Mouse (Mus musculus): Measurements from ENCODE around the gene Gpr108. TPM values are rescaled to one million over a fixed set of nuclear protein-coding genes. Genes with fewer than 3 reads are reported as not detected.

The Gpr108 gene
- polyA plus RNA-seq, 1 experiment = 60.7 TPM

DNA sequence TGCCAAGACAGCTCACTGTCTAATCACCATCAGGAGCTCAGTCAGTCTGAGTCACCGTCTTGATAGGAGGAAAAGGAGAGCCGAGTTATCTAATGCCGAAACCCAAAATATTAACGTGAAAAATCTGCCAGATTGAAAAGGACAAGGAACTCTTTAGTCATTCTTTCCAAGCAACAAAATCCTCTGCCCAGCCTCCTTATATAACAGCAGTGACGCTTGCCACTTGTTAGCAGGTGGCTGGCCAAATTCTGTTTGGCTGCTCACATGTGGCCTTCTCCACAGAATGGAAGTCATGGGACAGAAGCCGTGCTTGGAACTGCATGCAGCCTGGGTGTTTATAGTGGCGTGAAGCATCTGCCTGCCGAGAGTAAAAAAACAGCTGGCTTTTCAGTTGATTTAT is 11.5 kb upstream of the Gpr108 start:
- TF ChIP-seq POLR2A (IDR thresholded peaks at IDR 0.05; ENCODE audit: borderline replicate concordance, low read depth, low read length) = no peak
- TF ChIP-seq CTCF (IDR thresholded peaks at IDR 0.05; ENCODE audit: low read depth, low read length) = no peak
- Histone ChIP-seq H3K27ac (ENCODE audit: insufficient read depth, low read depth, low read length) (no peak overlapping the region), H3K4me1 (ENCODE audit: control insufficient read depth, insufficient read depth, low read length) (peaks cover 4% of the 10 kb centered on the region; the same call in 1 of the 2 replicates), H3K4me3 (ENCODE audit: insufficient read depth, low read length) (no peak overlapping the region)

- Histone ChIP-seq H3K4me3 (ENCODE audit: insufficient read depth, low read length) (no peak overlapping the region), H3K27ac (ENCODE audit: insufficient read depth, low read depth, low read length) (no peak overlapping the region), H3K4me1 (ENCODE audit: control insufficient read depth, insufficient read depth, low read length) (no peaks in the 10 kb centered on the region)
- no peak for TF ChIP-seq CTCF (IDR thresholded peaks at IDR 0.05; ENCODE audit: low read depth, low read length)
- no peak for TF ChIP-seq POLR2A (IDR thresholded peaks at IDR 0.05; ENCODE audit: borderline replicate concordance, low read depth, low read length)
Observed at GRCm38 (mm10) chr17:57258191-57258590, 9.9 kb upstream of the Gpr108 start.

DNA sequence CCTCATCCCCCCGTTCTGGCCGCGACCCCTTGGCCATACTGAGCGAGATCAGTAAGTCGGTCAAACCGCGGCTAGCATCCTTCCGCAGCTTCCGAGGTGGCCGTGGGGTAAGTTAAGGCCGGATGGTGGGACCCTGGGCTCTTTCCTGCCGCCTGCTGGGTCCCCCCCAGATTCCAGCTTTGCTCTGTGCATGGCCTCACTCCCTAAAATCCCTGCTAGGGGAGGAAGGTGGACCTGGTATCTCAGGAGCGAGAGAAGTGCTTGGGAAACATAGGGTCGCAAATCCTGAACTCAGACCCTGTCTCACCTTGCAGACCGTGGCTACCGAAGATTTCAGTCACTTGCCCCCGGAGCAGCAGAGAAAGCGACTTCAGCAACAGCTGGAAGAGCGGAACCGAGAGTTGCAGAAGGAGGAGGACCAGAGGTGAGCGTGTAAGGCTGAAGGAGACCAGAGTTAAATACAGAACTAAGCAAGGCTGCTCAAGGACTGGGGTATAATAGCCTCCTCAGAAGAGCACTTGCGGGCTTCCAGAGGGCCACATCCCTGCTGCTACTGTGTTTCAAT is 8.8 kb upstream of the Gpr108 start:
- TF ChIP-seq CTCF (IDR thresholded peaks at IDR 0.05; ENCODE audit: low read depth, low read length) (no peak), POLR2A (IDR thresholded peaks at IDR 0.05; ENCODE audit: borderline replicate concordance, low read depth, low read length) (no peak)
- no peaks in the 10 kb centered on the region for H3K4me1 ChIP-seq (ENCODE audit: control insufficient read depth, insufficient read depth, low read length)
- no peak overlapping the region for H3K4me3 ChIP-seq (ENCODE audit: insufficient read depth, low read length)
- no peak overlapping the region for H3K27ac ChIP-seq (ENCODE audit: insufficient read depth, low read depth, low read length)

DNA sequence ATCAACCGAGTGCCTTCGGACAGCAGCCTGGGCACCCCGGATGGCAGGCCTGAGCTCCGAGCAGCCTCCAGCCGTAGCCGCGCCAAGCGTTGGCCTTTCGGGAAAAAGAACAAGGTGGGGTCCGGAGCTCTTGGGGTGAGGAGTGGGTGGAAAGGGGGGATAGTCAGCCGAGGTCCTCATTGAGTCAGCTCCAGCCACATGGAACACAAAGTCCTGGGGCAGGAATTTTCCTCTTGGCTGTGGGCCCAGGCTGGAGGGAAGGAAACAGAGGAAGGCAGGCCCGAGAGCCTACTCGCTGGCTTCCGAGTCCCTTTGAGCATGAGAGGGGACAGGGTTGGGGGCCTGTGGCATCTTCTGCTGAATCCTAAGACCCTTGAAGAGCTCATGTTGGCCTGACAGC is 7.1 kb upstream of the Gpr108 start:
- Histone ChIP-seq H3K4me1 (ENCODE audit: control insufficient read depth, insufficient read depth, low read length) (no peaks in the 10 kb centered on the region), H3K4me3 (ENCODE audit: insufficient read depth, low read length) (no peak overlapping the region), H3K27ac (ENCODE audit: insufficient read depth, low read depth, low read length) (no peak overlapping the region)
- TF ChIP-seq POLR2A (IDR thresholded peaks at IDR 0.05; ENCODE audit: borderline replicate concordance, low read depth, low read length) (no peak), CTCF (IDR thresholded peaks at IDR 0.05; ENCODE audit: low read depth, low read length) (no peak)

- Histone ChIP-seq H3K4me3 (ENCODE audit: insufficient read depth, low read length) (no peak overlapping the region), H3K4me1 (ENCODE audit: control insufficient read depth, insufficient read depth, low read length) (peaks cover 4% of the 10 kb centered on the region), H3K27ac (ENCODE audit: insufficient read depth, low read depth, low read length) (no peak overlapping the region)
- no peak for TF ChIP-seq POLR2A (IDR thresholded peaks at IDR 0.05; ENCODE audit: borderline replicate concordance, low read depth, low read length)
- TF ChIP-seq CTCF (IDR thresholded peaks at IDR 0.05; ENCODE audit: low read depth, low read length) = no peak
Observed at GRCm38 (mm10) chr17:57253306-57253705, 5.1 kb upstream of the Gpr108 start.

DNA sequence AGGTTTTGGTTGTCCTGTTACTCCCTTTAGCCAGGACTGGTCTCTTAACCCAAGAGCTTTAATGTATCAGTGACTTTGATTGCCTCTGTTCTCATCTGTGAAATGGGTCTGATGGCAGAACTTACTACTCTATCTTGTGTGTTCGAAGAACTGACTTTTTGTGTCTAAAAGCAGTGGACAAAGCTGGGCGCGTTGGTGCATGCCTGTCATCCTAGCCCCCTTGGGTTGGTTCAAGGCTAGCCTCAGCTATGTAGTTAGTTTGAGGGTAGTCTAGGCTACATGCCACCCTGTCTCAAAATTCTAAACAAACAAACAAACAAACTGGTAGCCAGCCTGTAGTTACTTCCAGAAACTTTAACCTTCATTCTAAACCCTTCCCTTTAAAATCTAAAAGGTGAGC is 3.2 kb upstream of the Gpr108 start:
- peaks cover 4% of the 10 kb centered on the region for H3K4me1 ChIP-seq (ENCODE audit: control insufficient read depth, insufficient read depth, low read length)
- TF ChIP-seq POLR2A (IDR thresholded peaks at IDR 0.05; ENCODE audit: borderline replicate concordance, low read depth, low read length) (no peak), CTCF (IDR thresholded peaks at IDR 0.05; ENCODE audit: low read depth, low read length) (no peak)
- H3K27ac ChIP-seq (ENCODE audit: insufficient read depth, low read depth, low read length) = no peak overlapping the region
- H3K4me3 ChIP-seq (ENCODE audit: insufficient read depth, low read length) = no peak overlapping the region

- H3K4me1 ChIP-seq (ENCODE audit: control insufficient read depth, insufficient read depth, low read length) = peaks cover 10% of the 10 kb centered on the region
- H3K4me3 ChIP-seq (ENCODE audit: insufficient read depth, low read length) = peak overlapping the region; percentile 96
- TF ChIP-seq CTCF (IDR thresholded peaks at IDR 0.05; ENCODE audit: low read depth, low read length) (no peak), POLR2A (IDR thresholded peaks at IDR 0.05; ENCODE audit: borderline replicate concordance, low read depth, low read length) (no peak)
- H3K27ac ChIP-seq (ENCODE audit: insufficient read depth, low read depth, low read length) = no peak overlapping the region
Observed at GRCm38 (mm10) chr17:57250461-57251160, 2.4 kb upstream of the Gpr108 start.

GRCm38 (mm10) chr17:57249186-57250181 is 1.2 kb upstream of the Gpr108 start, which contains the start of gene Trip10:
TSS of gene Trip10 (plus strand) at chr17:57249455.
- Histone ChIP-seq H3K4me3 (ENCODE audit: insufficient read depth, low read length) (peak within 1 kb of the TSS; percentile 96), H3K27ac (ENCODE audit: insufficient read depth, low read depth, low read length) (peak within 1 kb of the TSS; percentile 64), H3K4me1 (ENCODE audit: control insufficient read depth, insufficient read depth, low read length) (peaks cover 15% of the 10 kb centered on the region)
- TF ChIP-seq CTCF (IDR thresholded peaks at IDR 0.05; ENCODE audit: low read depth, low read length) (no peak), POLR2A (IDR thresholded peaks at IDR 0.05; ENCODE audit: borderline replicate concordance, low read depth, low read length) (no peak)

- H3K4me1 ChIP-seq (ENCODE audit: control insufficient read depth, insufficient read depth, low read length) = peaks cover 15% of the 10 kb centered on the region
- peak overlapping the region; percentile 75 for H3K4me3 ChIP-seq (ENCODE audit: insufficient read depth, low read length)
- no peak for TF ChIP-seq POLR2A (IDR thresholded peaks at IDR 0.05; ENCODE audit: borderline replicate concordance, low read depth, low read length)
- TF ChIP-seq CTCF (IDR thresholded peaks at IDR 0.05; ENCODE audit: low read depth, low read length) = no peak
- H3K27ac ChIP-seq (ENCODE audit: insufficient read depth, low read depth, low read length) = peak overlapping the region; percentile 64
Observed at GRCm38 (mm10) chr17:57248771-57249170, 525 bp upstream of the Gpr108 start.
